Mouse (Mus musculus) forebrain, embryonic 11.5 days (tissue): ENCODE measurements around the gene Dusp2. TPM values are rescaled to one million over a fixed set of nuclear protein-coding genes. Genes with fewer than 3 reads are reported as not detected.

Source experiments
- ATAC-seq: fragments of 200-750 bp; cut with Nextera tagmentation; replicated peaks from 2 replicates; pipeline ENCODE4 v1.8.0; 2017; ENCODE audit warnings: moderate TSS enrichment; ENCODE audit not compliant: low FRiP score
- DNase-seq: peaks from one replicate; pipeline ENCODE4 v3.0.0-alpha.2; 2017; ENCODE audit warnings: low spot score
- H3K27ac ChIP-seq: fragments of 300-500 bp; sonication (generic); 2 replicates; pipeline ENCODE4 v1.5.1; 2014; ENCODE audit warnings: low read depth, low read length
- H3K27me3 ChIP-seq: fragments of 300-500 bp; sonication (generic); 2 replicates; pipeline ENCODE4 v1.6.1; 2014; ENCODE audit warnings: mild to moderate bottlenecking, low read length, mixed read lengths; ENCODE audit not compliant: control insufficient read depth, insufficient read depth
- H3K36me3 ChIP-seq: fragments of 300-500 bp; sonication (generic); 2 replicates; pipeline ENCODE4 v1.6.1; 2014; ENCODE audit warnings: mild to moderate bottlenecking, low read length, moderate library complexity, mixed read lengths; ENCODE audit not compliant: control insufficient read depth, insufficient read depth
- H3K4me1 ChIP-seq: fragments of 300-500 bp; sonication (generic); replicated peaks from 2 replicates; pipeline ENCODE4 v1.6.1; 2014; ENCODE audit warnings: low read length, mixed read lengths; ENCODE audit not compliant: control insufficient read depth, insufficient read depth
- H3K4me2 ChIP-seq: fragments of 300-500 bp; sonication (generic); 2 replicates; pipeline ENCODE4 v1.6.1; 2014; ENCODE audit warnings: low read depth, mild to moderate bottlenecking, low read length, moderate library complexity, mixed read lengths; ENCODE audit not compliant: severe bottlenecking
- H3K4me3 ChIP-seq: fragments of 300-500 bp; sonication (generic); 2 replicates; pipeline ENCODE4 v1.5.1; 2014; ENCODE audit warnings: low read depth, low read length
- H3K9ac ChIP-seq: fragments of 300-500 bp; sonication (generic); 2 replicates; pipeline ENCODE4 v1.6.1; 2014; ENCODE audit warnings: low read length
- H3K9me3 ChIP-seq: fragments of 300-500 bp; sonication (generic); 2 replicates; pipeline ENCODE4 v1.6.1; 2016; ENCODE audit warnings: low read length, mixed read lengths; ENCODE audit not compliant: control insufficient read depth
- WGBS: fragments of 180-500 bp; shearing (Covaris S2); extraction: QIAGEN DNeasy Blood & Tissue Kit; methylation state at CpG from one replicate; pipeline ENCODE4 v1.1.7; 2014; 5-methylcytosine and 5-hydroxymethylcytosine counted together
- polyA plus RNA-seq: library from polyadenylated mRNA; unstranded; fragments of >200 nt; fragmentation: Nextera tagmentation; extraction: Ambion mirVana; gene quantifications from 2 replicates; pipeline ENCODE4 v1.2.1, GENCODE M21; 2014

Dusp2 gene
- polyA plus RNA-seq, 1 experiment from 2014 or later = 3.9 TPM

GRCm38 (mm10) chr2:127338833-127339232, 2.9 kb downstream of the Dusp2 start:
- Histone ChIP-seq H3K9ac (no peak overlapping the region), H3K27me3 (peaks cover 27% of the 10 kb centered on the region), H3K4me1 (peaks cover 6% of the 10 kb centered on the region), H3K4me2 (no peak overlapping the region), H3K27ac (no peak overlapping the region), H3K36me3 (no peaks in the 10 kb centered on the region), H3K4me3 (no peak overlapping the region), H3K9me3 (no peaks in the 10 kb centered on the region)
- no peak for DNase-seq
- WGBS = 81% methylated on average over 4 of the region's 4 CpGs
- no peak for ATAC-seq

DNA sequence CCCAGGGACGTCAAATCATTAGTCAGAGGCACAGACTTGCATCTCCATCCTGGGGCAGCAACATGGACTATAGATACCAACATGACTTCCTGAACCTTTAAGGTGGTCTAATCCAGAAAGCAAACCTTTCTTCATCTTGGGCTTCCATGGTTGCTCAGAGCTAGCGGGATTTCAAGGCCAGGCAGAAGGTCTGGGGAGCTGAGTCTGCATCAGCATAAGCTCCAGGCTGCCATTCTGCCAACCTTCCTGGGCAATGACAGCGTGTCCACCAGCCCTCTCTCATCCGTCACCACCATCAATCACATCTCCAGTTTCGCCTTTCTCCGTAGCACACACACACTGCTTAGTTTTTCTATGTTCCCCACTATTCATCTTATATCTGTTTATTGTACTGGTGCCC, 3.3 kb downstream of the Dusp2 start:
- no peak for DNase-seq
- no peak for ATAC-seq
- peaks cover 27% of the 10 kb centered on the region for H3K27me3 ChIP-seq
- H3K9ac ChIP-seq = no peak overlapping the region
- no peak overlapping the region for H3K4me3 ChIP-seq
- H3K4me2 ChIP-seq = no peak overlapping the region
- H3K36me3 ChIP-seq = no peaks in the 10 kb centered on the region
- WGBS = 81% methylated on average over 6 of the region's 6 CpGs
- H3K4me1 ChIP-seq = peaks cover 6% of the 10 kb centered on the region
- H3K9me3 ChIP-seq = no peaks in the 10 kb centered on the region
- H3K27ac ChIP-seq = no peak overlapping the region

DNA sequence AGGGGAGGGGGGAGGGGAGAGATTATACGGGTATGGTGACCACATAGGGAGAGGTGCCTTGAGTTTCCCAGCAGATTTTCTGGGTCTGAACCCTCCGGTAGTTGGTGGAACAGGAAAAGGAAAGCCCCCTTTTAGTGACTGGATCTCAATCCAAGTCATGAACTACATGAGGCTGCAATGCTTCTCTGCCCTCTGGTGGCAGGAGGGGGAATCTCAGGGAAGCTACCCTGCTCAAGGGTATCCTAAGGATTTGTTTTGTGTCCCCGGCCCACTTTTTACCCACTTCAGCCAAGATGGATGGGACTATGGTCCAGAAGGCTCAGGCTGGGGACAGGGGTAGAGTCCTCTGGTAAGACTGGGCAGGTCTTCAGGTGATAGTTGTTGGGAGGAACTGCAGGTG, 5.2 kb downstream of the Dusp2 start:
- no peak for ATAC-seq
- no peaks in the 10 kb centered on the region for H3K36me3 ChIP-seq
- H3K27me3 ChIP-seq = peaks cover 16% of the 10 kb centered on the region
- H3K4me3 ChIP-seq = no peak overlapping the region
- no peak overlapping the region for H3K9ac ChIP-seq
- no peak overlapping the region for H3K27ac ChIP-seq
- 16% methylated on average over 3 of the region's 3 CpGs for WGBS
- H3K4me1 ChIP-seq = peaks cover 5% of the 10 kb centered on the region
- DNase-seq = peak; percentile 80
- H3K4me2 ChIP-seq = no peak overlapping the region
- no peaks in the 10 kb centered on the region for H3K9me3 ChIP-seq

GRCm38 (mm10) chr2:127346334-127346733, 10.4 kb downstream of the Dusp2 start:
- Histone ChIP-seq H3K4me2 (no peak overlapping the region), H3K36me3 (no peaks in the 10 kb centered on the region), H3K4me3 (no peak overlapping the region), H3K27me3 (no peaks in the 10 kb centered on the region), H3K27ac (no peak overlapping the region), H3K9me3 (no peaks in the 10 kb centered on the region), H3K4me1 (no peaks in the 10 kb centered on the region), H3K9ac (no peak overlapping the region)
- WGBS = 78% methylated on average over 1 of the region's 1 CpGs
- DNase-seq (no peak), ATAC-seq (no peak)

DNA sequence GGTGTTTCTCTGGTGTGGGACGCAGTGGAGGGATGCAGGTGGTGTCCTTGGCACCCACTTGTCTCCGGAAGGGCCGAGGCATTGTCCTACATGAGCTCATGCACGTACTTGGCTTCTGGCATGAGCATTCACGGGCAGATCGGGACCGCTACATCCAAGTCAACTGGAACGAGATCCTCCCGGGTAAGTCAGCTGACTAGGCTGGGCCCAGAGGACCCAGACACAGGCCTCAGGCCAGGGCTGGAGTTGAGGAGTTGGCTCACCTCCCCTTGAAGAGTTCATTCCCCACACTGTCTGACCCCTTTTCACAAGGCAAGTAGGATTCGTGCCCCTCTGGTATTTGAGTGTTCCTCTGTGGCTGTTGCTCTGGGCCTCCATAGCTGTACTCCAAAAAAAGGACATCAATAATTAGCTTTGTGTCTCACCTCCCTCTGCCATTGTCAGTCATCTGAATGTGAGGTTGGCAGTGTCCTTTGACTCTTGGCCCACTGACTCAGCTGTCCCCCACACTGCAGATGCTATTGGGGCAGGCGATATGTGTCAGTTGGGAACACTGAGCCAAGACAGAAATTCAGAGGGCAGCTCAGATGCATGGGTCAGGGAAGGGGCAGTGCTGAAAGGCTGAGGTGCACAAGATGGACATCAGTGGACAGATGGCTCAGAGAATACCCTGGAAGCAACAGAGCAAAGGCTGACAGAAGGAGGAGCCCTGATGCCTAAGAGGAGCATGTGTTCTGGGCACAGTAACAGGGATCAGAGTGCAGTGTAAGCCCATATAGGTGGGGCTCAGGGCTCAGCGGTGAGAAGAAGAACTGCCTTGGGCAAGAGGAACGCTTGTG, 11.4 kb downstream of the Dusp2 start:
- no peak overlapping the region for H3K4me2 ChIP-seq
- no peak overlapping the region for H3K4me3 ChIP-seq
- no peaks in the 10 kb centered on the region for H3K4me1 ChIP-seq
- H3K27ac ChIP-seq = no peak overlapping the region
- no peaks in the 10 kb centered on the region for H3K36me3 ChIP-seq
- H3K9me3 ChIP-seq = no peaks in the 10 kb centered on the region
- no peaks in the 10 kb centered on the region for H3K27me3 ChIP-seq
- ATAC-seq (no peak), DNase-seq (no peak)
- no peak overlapping the region for H3K9ac ChIP-seq
- 82% methylated on average over 13 of the region's 13 CpGs for WGBS

DNA sequence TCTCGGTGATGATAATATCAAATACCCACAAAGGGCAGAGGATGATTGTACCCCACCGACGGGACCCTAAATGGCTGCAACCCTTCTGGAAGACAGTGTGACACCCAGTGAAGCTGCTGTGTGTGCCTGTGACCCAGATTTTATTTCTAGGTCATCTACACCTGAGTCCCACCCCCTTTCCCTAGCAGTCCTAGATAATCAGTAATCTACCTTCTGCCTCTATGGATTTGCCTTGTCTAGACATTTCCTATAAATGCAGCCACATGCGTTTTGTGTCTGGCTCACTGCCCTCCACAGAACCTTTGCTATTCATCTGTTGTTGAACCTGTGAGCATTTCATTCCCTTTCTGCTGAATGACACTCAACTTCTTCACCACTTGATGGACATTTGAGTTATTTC, 17.9 kb downstream of the Dusp2 start:
- Histone ChIP-seq H3K27ac (no peak overlapping the region), H3K4me2 (no peak overlapping the region), H3K9ac (no peak overlapping the region), H3K36me3 (no peaks in the 10 kb centered on the region), H3K4me3 (no peak overlapping the region), H3K27me3 (no peaks in the 10 kb centered on the region), H3K4me1 (no peaks in the 10 kb centered on the region), H3K9me3 (no peaks in the 10 kb centered on the region)
- ATAC-seq (no peak), DNase-seq (no peak)
- WGBS = 88% methylated on average over 4 of the region's 4 CpGs

DNA sequence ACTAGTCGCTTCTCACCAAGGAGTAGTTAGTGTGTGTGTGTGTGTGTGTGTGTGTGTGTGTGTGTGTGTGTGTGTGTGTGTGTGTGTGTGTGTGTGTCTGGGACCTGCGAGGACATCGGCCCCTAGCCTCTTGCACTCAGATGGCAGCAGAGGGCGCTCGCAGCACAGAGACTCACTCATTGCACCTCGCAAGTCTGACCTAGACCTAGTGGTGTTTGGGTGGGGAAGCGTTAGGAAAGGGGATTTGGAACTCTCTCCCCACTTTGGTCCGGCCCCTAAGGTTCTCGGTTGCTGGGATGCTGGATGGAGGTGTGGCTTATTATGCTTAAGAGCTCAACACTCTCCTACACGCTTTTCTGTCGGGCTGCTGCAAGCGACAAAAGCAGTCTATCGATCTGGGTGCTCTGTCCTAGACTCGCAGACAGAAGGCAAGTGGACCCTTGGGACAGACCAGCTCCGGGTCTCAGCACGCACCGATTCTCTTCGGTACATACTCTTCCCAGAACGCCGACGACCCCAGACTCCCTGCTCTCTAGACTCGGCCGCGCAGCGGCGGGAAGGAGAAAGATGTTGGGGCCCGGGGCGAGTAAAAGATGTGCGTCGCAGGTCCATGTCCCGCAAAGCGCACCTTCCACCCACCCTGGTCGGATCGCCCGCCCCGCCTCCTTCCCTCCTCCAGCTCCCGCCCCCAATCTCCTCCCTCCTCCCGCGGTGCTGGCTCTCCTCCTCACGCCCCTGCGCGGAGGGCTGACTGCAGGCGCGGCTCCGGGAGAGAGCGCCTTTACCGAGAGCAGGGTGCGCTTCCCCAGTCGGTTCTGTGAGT, 26.7 kb downstream of the Dusp2 start, which contains the start of gene Adra2b:
Gene Adra2b, plus strand, starts transcription at position 750 of the 823 bp plus-strand sequence.
- peak within 1 kb of the TSS; percentile 37 for H3K4me3 ChIP-seq
- H3K27ac ChIP-seq = no peak within 1 kb of the TSS
- H3K4me1 ChIP-seq = peaks cover 4% of the 10 kb centered on the region
- 0 out of 2 replicates have a peak within 1 kb of the TSS, but pooled peaks have one; percentile 23 for H3K9ac ChIP-seq
- no peaks in the 10 kb centered on the region for H3K9me3 ChIP-seq
- DNase-seq (peak; percentile 91), ATAC-seq (peak; percentile 69)
- WGBS = under 1% methylated on average over 46 of the region's 49 CpGs
- H3K27me3 ChIP-seq = peaks cover 43% of the 10 kb centered on the region
- no peaks in the 10 kb centered on the region for H3K36me3 ChIP-seq
- peak within 1 kb of the TSS; percentile 65 for H3K4me2 ChIP-seq

DNA sequence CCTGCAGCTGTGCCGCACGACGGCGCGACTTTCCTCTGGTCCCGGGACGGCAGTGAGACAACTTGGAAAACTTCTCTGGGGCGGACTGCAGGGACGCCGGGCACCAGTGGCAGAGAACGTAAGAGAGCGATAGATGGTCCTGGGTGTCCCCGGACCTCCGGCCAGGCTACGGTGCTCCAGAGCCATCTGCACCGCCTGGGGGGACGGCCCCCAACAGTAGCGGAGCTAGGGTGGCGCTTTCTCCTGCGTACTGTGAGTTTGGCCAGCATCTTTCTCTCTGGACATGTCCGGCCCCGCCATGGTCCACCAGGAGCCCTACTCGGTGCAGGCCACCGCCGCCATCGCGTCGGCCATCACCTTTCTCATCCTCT, 27.3 kb downstream of the Dusp2 start:
- WGBS = 2% methylated on average over 28 of the region's 28 CpGs
- no peaks in the 10 kb centered on the region for H3K9me3 ChIP-seq
- DNase-seq (no peak), ATAC-seq (0 out of 2 replicates have a peak, but pooled peaks have one; percentile 7)
- peak overlapping the region; percentile 65 for H3K4me2 ChIP-seq
- peaks cover 43% of the 10 kb centered on the region for H3K27me3 ChIP-seq
- peaks cover 4% of the 10 kb centered on the region for H3K4me1 ChIP-seq
- 0 out of 2 replicates have a peak overlapping the region, but pooled peaks have one; percentile 23 for H3K9ac ChIP-seq
- no peaks in the 10 kb centered on the region for H3K36me3 ChIP-seq
- no peak overlapping the region for H3K27ac ChIP-seq
- peak overlapping the region; percentile 37 for H3K4me3 ChIP-seq
